In genomic region chr11:119304904-119305712, GRCm38 (mm10) we compare ENCODE assay signal across 10 mouse cellular contexts. TPM values are rescaled to one million over a fixed set of nuclear protein-coding genes. Genes with fewer than 3 reads are reported as not detected.
DNase-seq lines count a peak whose midpoint lies in the region; ATAC-seq and TF ChIP-seq lines count a peak whose summit lies in the region.
"Had no signal": no experiment of that assay in that cellular context is flagged by ENCODE, and none has a peak within 500 bp of the region (broad histone marks: within the 10 kb centered on the region; RNA-seq: fewer than 3 reads in every experiment).

No protein-coding gene starts in this region.

- DNase-seq in gastrocnemius, adult 2 months: peak; percentile 59
- DNase-seq in gastrocnemius, postnatal 25 days: no peak
- DNase-seq in A20 (ENCODE audit: low read depth, low spot score) (peak; percentile 66), WW6 (ENCODE audit: low read depth, low spot score) (peak; percentile 79)
- peak; percentile 67 for DNase-seq in embryonic facial prominence, embryonic 14.5 days (ENCODE audit: low spot score)
- peak; percentile 48 for DNase-seq in kidney, adult 2 months
- peak; percentile 74 for DNase-seq in thymus, postnatal 4 days

- H3K9ac ChIP-seq in embryonic facial prominence, embryonic 14.5 days (ENCODE audit: low read depth, low read length): no peak overlapping the region
- H3K9ac ChIP-seq in midbrain, embryonic 13.5 days (replicated peaks): no peak overlapping the region
- H3K9ac ChIP-seq: embryonic facial prominence, embryonic 15.5 days; liver, embryonic 15.5 days had no signal

- H3K4me3 ChIP-seq in gastrocnemius, adult 2 months: peak overlapping the region; percentile 32; the same call in 1 of the 2 replicates
- no peak overlapping the region for H3K4me3 ChIP-seq in embryonic facial prominence, embryonic 14.5 days (ENCODE audit: low read depth, low read length)
- no peak overlapping the region for H3K4me3 ChIP-seq in kidney, adult 2 months (ENCODE audit: insufficient read depth, low read depth, low read length)
- H3K4me3 ChIP-seq in midbrain, embryonic 13.5 days (replicated peaks): no peak overlapping the region
- H3K4me3 ChIP-seq: embryonic facial prominence, embryonic 15.5 days; liver, embryonic 15.5 days had no signal

- intact Hi-C loops in gastrocnemius, adult 2 months (cut with DNase I): loop anchor here (5.0 kb wide), 1 partner anchor 57 kb away; no protein-coding TSS in a partner anchor

- H3K27ac ChIP-seq in gastrocnemius, adult 2 months: 0 out of 2 replicates have a peak overlapping the region, but pooled peaks have one; percentile 4
- no peak overlapping the region for H3K27ac ChIP-seq in embryonic facial prominence, embryonic 14.5 days (replicated peaks; ENCODE audit: low read depth, low read length)
- no peak overlapping the region for H3K27ac ChIP-seq in kidney, adult 2 months (ENCODE audit: insufficient read depth, low read depth, low read length)
- H3K27ac ChIP-seq in midbrain, embryonic 13.5 days: no peak overlapping the region
- H3K27ac ChIP-seq: embryonic facial prominence, embryonic 15.5 days; liver, embryonic 15.5 days had no signal

- no peaks in the 10 kb centered on the region for H3K27me3 ChIP-seq in embryonic facial prominence, embryonic 14.5 days (replicated peaks; ENCODE audit: control insufficient read depth, insufficient read depth, low read length)
- H3K27me3 ChIP-seq in kidney, adult 2 months (replicated peaks; ENCODE audit: control insufficient read depth, insufficient read depth, low read length): no peaks in the 10 kb centered on the region
- H3K27me3 ChIP-seq in midbrain, embryonic 13.5 days: peaks cover 3% of the 10 kb centered on the region; the same call in 1 of the 2 replicates
- H3K27me3 ChIP-seq: embryonic facial prominence, embryonic 15.5 days had no signal

- H3K36me3 ChIP-seq in embryonic facial prominence, embryonic 14.5 days (ENCODE audit: control insufficient read depth, insufficient read depth, low read length): no peaks in the 10 kb centered on the region
- H3K36me3 ChIP-seq in kidney, adult 2 months (ENCODE audit: control insufficient read depth, insufficient read depth, low read length): no peaks in the 10 kb centered on the region
- H3K36me3 ChIP-seq in midbrain, embryonic 13.5 days: no peaks in the 10 kb centered on the region
- H3K36me3 ChIP-seq: embryonic facial prominence, embryonic 15.5 days; liver, embryonic 15.5 days had no signal

- ATAC-seq in embryonic facial prominence, embryonic 14.5 days (ENCODE audit: low read depth): no peak
- ATAC-seq in midbrain, embryonic 13.5 days: peak; percentile 41; the same call in 1 of the 2 replicates

- TF ChIP-seq POLR2A in kidney, adult 2 months (IDR thresholded peaks at IDR 0.05; ENCODE audit: low read depth, low read length): no peak

- WGBS in embryonic facial prominence, embryonic 14.5 days: 35% methylated on average over 10 of the region's 16 CpGs
- WGBS in kidney, adult 2 months: 32% methylated on average over 16 of the region's 16 CpGs
- WGBS in midbrain, embryonic 13.5 days: 47% methylated on average over 16 of the region's 16 CpGs

- H3K9me3 ChIP-seq in embryonic facial prominence, embryonic 14.5 days (ENCODE audit: control insufficient read depth, low read length): no peaks in the 10 kb centered on the region
- no peaks in the 10 kb centered on the region for H3K9me3 ChIP-seq in midbrain, embryonic 13.5 days
- H3K9me3 ChIP-seq: embryonic facial prominence, embryonic 15.5 days; liver, embryonic 15.5 days had no signal

- no peak overlapping the region for H3K4me2 ChIP-seq in embryonic facial prominence, embryonic 14.5 days (ENCODE audit: low read depth, low read length)
- no peak overlapping the region for H3K4me2 ChIP-seq in midbrain, embryonic 13.5 days (replicated peaks)
- H3K4me2 ChIP-seq: embryonic facial prominence, embryonic 15.5 days; liver, embryonic 15.5 days had no signal

- H3K4me1 ChIP-seq in embryonic facial prominence, embryonic 14.5 days (ENCODE audit: control insufficient read depth, insufficient read depth, low read length): 0 out of 2 replicates have a peak, but pooled peaks cover 6% of the 10 kb centered on the region
- H3K4me1 ChIP-seq in kidney, adult 2 months (ENCODE audit: control insufficient read depth, insufficient read depth, low read length): no peaks in the 10 kb centered on the region; the same call in 1 of the 2 replicates
- H3K4me1 ChIP-seq in midbrain, embryonic 13.5 days (replicated peaks): peaks cover 14% of the 10 kb centered on the region

- TF ChIP-seq CTCF in gastrocnemius, adult 2 months (IDR thresholded peaks at IDR 0.05): peak; percentile 70
- peak; percentile 82 for TF ChIP-seq CTCF in kidney, adult 2 months (conservative IDR thresholded peaks at IDR 0.05; ENCODE audit: insufficient read depth, insufficient read length, low read depth, low read length)

RNA-seq across cellular contexts. Expression of gene Card14, which starts 2.5 kb away (rescaled TPM):
- under 1 TPM; 0.33 to 0.54 TPM for total RNA-seq in gastrocnemius, adult 2 months (2021)
- under 1 TPM; 0.43 to 0.51 TPM for total RNA-seq in gastrocnemius, postnatal 25 days (2021)
- 0.93 and 1.4 TPM in 2 replicates for polyA plus RNA-seq in embryonic facial prominence, embryonic 14.5 days (2014; fragmentation: Nextera tagmentation; extraction: Ambion mirVana)
- 3.7 and 3.9 TPM in 2 replicates for polyA plus RNA-seq in kidney, adult 2 months (2012; rRNA removed)
- polyA plus RNA-seq in midbrain, embryonic 13.5 days (2015; fragmentation: Nextera tagmentation; extraction: Ambion mirVana): 0.08 and 0.09 TPM in 2 replicates

RNA-seq across cellular contexts. Expression of gene Eif4a3, which starts 5.2 kb away (rescaled TPM):
- 10 to 100 TPM; 42.1 to 51.6 TPM for total RNA-seq in gastrocnemius, adult 2 months (2021)
- 10 to 100 TPM; 29.9 to 36.9 TPM for total RNA-seq in gastrocnemius, postnatal 25 days (2021)
- polyA plus RNA-seq in embryonic facial prominence, embryonic 14.5 days (2014; fragmentation: Nextera tagmentation; extraction: Ambion mirVana): 298 and 322 TPM in 2 replicates
- polyA plus RNA-seq in kidney, adult 2 months (2012; rRNA removed): 88.4 and 94.2 TPM in 2 replicates
- polyA plus RNA-seq in midbrain, embryonic 13.5 days (2015; fragmentation: Nextera tagmentation; extraction: Ambion mirVana): 317 and 341 TPM in 2 replicates

RNA-seq across cellular contexts. Expression of gene Gaa, which starts 37.4 kb away (rescaled TPM):
- total RNA-seq in gastrocnemius, adult 2 months (2021): 100 to 1,000 TPM; 148 to 177 TPM
- 100 to 1,000 TPM; 110 to 138 TPM for total RNA-seq in gastrocnemius, postnatal 25 days (2021)
- 82.0 and 89.4 TPM in 2 replicates for polyA plus RNA-seq in embryonic facial prominence, embryonic 14.5 days (2014; fragmentation: Nextera tagmentation; extraction: Ambion mirVana)
- polyA plus RNA-seq in kidney, adult 2 months (2012; rRNA removed): 152 and 171 TPM in 2 replicates
- 49.9 and 50.7 TPM in 2 replicates for polyA plus RNA-seq in midbrain, embryonic 13.5 days (2015; fragmentation: Nextera tagmentation; extraction: Ambion mirVana)

RNA-seq across cellular contexts. Expression of gene Sgsh, which starts 50.2 kb away (rescaled TPM):
- 1 to 10 TPM; 2.7 to 3.0 TPM for total RNA-seq in gastrocnemius, adult 2 months (2021)
- 1 to 10 TPM; 3.1 to 3.3 TPM for total RNA-seq in gastrocnemius, postnatal 25 days (2021)
- polyA plus RNA-seq in embryonic facial prominence, embryonic 14.5 days (2014; fragmentation: Nextera tagmentation; extraction: Ambion mirVana): 7.2 and 7.3 TPM in 2 replicates
- polyA plus RNA-seq in kidney, adult 2 months (2012; rRNA removed): 24.8 and 28.8 TPM in 2 replicates
- 3.1 and 4.0 TPM in 2 replicates for polyA plus RNA-seq in midbrain, embryonic 13.5 days (2015; fragmentation: Nextera tagmentation; extraction: Ambion mirVana)

RNA-seq across cellular contexts. Expression of gene Slc26a11, which starts 50.2 kb away (rescaled TPM):
- 1 to 10 TPM; 1.9 to 2.8 TPM for total RNA-seq in gastrocnemius, adult 2 months (2021)
- 1 to 10 TPM; 2.4 to 3.5 TPM for total RNA-seq in gastrocnemius, postnatal 25 days (2021)
- 7.8 and 8.4 TPM in 2 replicates for polyA plus RNA-seq in embryonic facial prominence, embryonic 14.5 days (2014; fragmentation: Nextera tagmentation; extraction: Ambion mirVana)
- 13.0 and 27.9 TPM in 2 replicates for polyA plus RNA-seq in kidney, adult 2 months (2012; rRNA removed)
- 4.3 and 5.0 TPM in 2 replicates for polyA plus RNA-seq in midbrain, embryonic 13.5 days (2015; fragmentation: Nextera tagmentation; extraction: Ambion mirVana)
